Mouse (Mus musculus): Measurements from ENCODE around the gene Nphs1. TPM values are rescaled to one million over a fixed set of nuclear protein-coding genes. Genes with fewer than 3 reads are reported as not detected.
A peak's percentile ranks its signal among the peaks of the same experiment; 100 is the strongest.

The Nphs1 gene
- total and polyA plus RNA-seq, 3 experiments, result 1.2 to 2.3 TPM; not detected in 1

DNA sequence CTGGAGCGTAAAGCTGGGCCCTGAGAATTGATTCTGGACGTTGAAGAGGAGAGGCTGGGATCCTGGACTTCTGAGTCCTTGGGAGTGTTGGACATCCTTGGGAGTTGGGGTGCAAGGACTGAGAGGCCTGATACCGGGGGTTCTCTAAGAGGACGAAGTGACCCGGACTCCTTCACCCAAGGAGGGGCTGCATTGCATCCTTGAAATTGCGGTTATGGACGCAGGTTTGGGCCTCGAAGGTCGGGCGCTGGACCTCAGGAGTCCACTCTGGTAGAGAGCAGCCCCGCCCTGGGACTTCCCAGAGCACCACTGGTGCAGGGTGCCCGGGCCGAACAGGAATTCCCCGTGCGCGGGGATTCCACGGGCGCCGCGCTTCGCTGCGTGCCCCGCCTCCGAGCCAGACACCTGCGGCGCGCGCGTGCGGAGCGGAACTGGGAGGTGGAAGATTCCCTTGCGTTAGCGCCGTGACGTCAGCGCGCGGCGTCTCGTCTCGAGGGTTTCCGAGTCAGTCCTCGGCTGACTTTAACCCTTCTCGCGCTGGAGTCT is 36.2 kb upstream of the Nphs1 start (continued):
- no peak for TF ChIP-seq EP300 (IDR thresholded peaks at IDR 0.05; ENCODE audit: low read depth in 1 of 2, low read length in 2 of 2)
- no peak for TF ChIP-seq SMC3 (IDR thresholded peaks at IDR 0.05; ENCODE audit: low read depth, low read length)
- no peak for TF ChIP-seq USF1 (IDR thresholded peaks at IDR 0.05; ENCODE audit: low read depth, low read length)
- TF ChIP-seq MAFK (IDR thresholded peaks at IDR 0.05; ENCODE audit: borderline replicate concordance, low read depth, low read length), result no peak
- TF ChIP-seq MYC (IDR thresholded peaks at IDR 0.05; ENCODE audit: low read depth, low read length), result no peak
- TF ChIP-seq NRF1 (IDR thresholded peaks at IDR 0.05; ENCODE audit: insufficient read depth, low read depth, low read length, poor library complexity, severe bottlenecking), result peak; percentile 60
- TF ChIP-seq CTCF (IDR thresholded peaks at IDR 0.05 in 2 of 3, conservative IDR thresholded peaks at IDR 0.05 in 1 of 3; ENCODE audit: control insufficient read depth in 1 of 3, insufficient read depth in 1 of 3, low read depth in 2 of 3, low read length in 3 of 3, poor library complexity in 1 of 3, severe bottlenecking in 1 of 3), result no peak
- TF ChIP-seq RCOR1 (IDR thresholded peaks at IDR 0.05; ENCODE audit: low read depth, low read length), result no peak
- no peak; a peak in 2 of 4 replicates for TF ChIP-seq POLR2A (IDR thresholded peaks at IDR 0.05; ENCODE audit: control insufficient read depth in 1 of 2, insufficient read depth in 1 of 2, low read depth in 1 of 2, low read length in 2 of 2, poor library complexity in 1 of 2)
- TF ChIP-seq MAZ (IDR thresholded peaks at IDR 0.05; ENCODE audit: low read depth, low read length), result peak; percentile 42; the same call in 1 of the 2 replicates
- TF ChIP-seq NELFE (IDR thresholded peaks at IDR 0.05; ENCODE audit: low read depth, low read length), result no peak; the same call in 1 of the 2 replicates
- TF ChIP-seq POLR2AphosphoS5 (IDR thresholded peaks at IDR 0.05; ENCODE audit: borderline replicate concordance, low read depth, low read length), result no peak

DNA sequence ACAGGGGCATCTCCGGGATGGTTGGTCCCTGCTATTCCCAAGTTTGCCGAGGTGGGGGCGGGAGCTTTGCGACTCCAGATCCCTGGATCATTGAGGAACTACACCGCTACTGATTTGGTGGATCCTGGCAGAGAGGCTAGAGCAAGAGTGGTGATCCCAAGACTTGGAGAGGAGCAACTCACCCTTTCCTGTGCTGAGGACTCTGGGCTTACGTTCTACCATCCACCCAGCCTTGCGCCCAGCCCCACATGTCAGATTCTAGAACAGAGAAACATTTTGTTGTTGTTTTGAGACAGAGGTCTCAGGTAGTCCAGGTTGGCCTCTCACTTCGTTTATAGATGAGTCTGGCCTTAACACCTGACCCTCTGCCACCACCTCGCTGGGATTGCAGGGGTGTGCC is 35.6 kb upstream of the Nphs1 start:
- no peak for DNase-seq (ENCODE audit: low read depth, low spot score)
- Histone ChIP-seq H3K27ac (ENCODE audit: control insufficient read depth, low read depth, low read length) (no peak overlapping the region), H3K27me3 (ENCODE audit: control insufficient read depth in 1 of 2, insufficient read depth in 2 of 2, low read length in 2 of 2) (no peaks in the 10 kb centered on the region), H3K4me1 (ENCODE audit: control insufficient read depth in 1 of 2, insufficient read depth in 2 of 2, low read length in 2 of 2) (peaks cover 0 to 25% of the 10 kb centered on the region in 2 experiments; a peak in 3 of 4 replicates), H3K9ac (ENCODE audit: control insufficient read depth, low read depth, low read length, poor library complexity, severe bottlenecking) (peak overlapping the region; percentile 61), H3K36me3 (ENCODE audit: control insufficient read depth in 1 of 2, insufficient read depth in 2 of 2, low read length in 2 of 2) (peaks cover 5 to 13% of the 10 kb centered on the region in 2 experiments), H3K9me3 (replicated peaks; ENCODE audit: insufficient read depth, low read length) (no peaks in the 10 kb centered on the region), H3K4me3 (ENCODE audit: control insufficient read depth in 1 of 2, insufficient read depth in 1 of 2, low read depth in 2 of 2, low read length in 2 of 2) (peak overlapping the region; percentile 75 to 77), H3K79me2 (ENCODE audit: control insufficient read depth, insufficient read depth, low read length, poor library complexity) (peaks cover 21% of the 10 kb centered on the region)
- TF ChIP-seq MYC (IDR thresholded peaks at IDR 0.05; ENCODE audit: low read depth, low read length) (no peak), GATA1 (IDR thresholded peaks at IDR 0.05; ENCODE audit: low read depth, low read length) (no peak), TAL1 (IDR thresholded peaks at IDR 0.05; ENCODE audit: low read length) (no peak), GABPA (IDR thresholded peaks at IDR 0.05; ENCODE audit: low read depth, low read length) (no peak), NRF1 (IDR thresholded peaks at IDR 0.05; ENCODE audit: insufficient read depth, low read depth, low read length, poor library complexity, severe bottlenecking) (no peak), POLR2A (IDR thresholded peaks at IDR 0.05; ENCODE audit: control insufficient read depth in 1 of 2, insufficient read depth in 1 of 2, low read depth in 1 of 2, low read length in 2 of 2, poor library complexity in 1 of 2) (no peak), ZKSCAN1 (IDR thresholded peaks at IDR 0.05; ENCODE audit: low read depth, low read length) (no peak), USF1 (IDR thresholded peaks at IDR 0.05; ENCODE audit: low read depth, low read length) (no peak), ELF1 (IDR thresholded peaks at IDR 0.05; ENCODE audit: low read depth, low read length) (no peak), SMC3 (IDR thresholded peaks at IDR 0.05; ENCODE audit: low read depth, low read length) (no peak), NELFE (IDR thresholded peaks at IDR 0.05; ENCODE audit: low read depth, low read length) (no peak), MEF2A (IDR thresholded peaks at IDR 0.05; ENCODE audit: extremely low read depth, insufficient replicate concordance, low read depth, low read length, poor library complexity, severe bottlenecking) (no peak), MAZ (IDR thresholded peaks at IDR 0.05; ENCODE audit: low read depth, low read length) (no peak), ZMIZ1 (IDR thresholded peaks at IDR 0.05; ENCODE audit: low read depth, low read length) (no peak), EP300 (IDR thresholded peaks at IDR 0.05; ENCODE audit: low read depth in 1 of 2, low read length in 2 of 2) (no peak), TCF12 (IDR thresholded peaks at IDR 0.05; ENCODE audit: low read depth, low read length) (no peak)
